Mouse (Mus musculus) layer of hippocampus, adult 18-20 months (tissue): Measurements from ENCODE around the gene Hist1h4k. TPM values are rescaled to one million over a fixed set of nuclear protein-coding genes. Genes with fewer than 3 reads are reported as not detected.
A peak's percentile ranks its signal among the peaks of the same experiment; 100 is the strongest.
"Not testable (repeated sequence)": the region's sequence is repeated elsewhere in the genome, so short reads cannot be mapped to it uniquely, and the experiment has no call there.

Source experiments
- DNase-seq, 2 experiments: peaks; one replicate each; pipeline ENCODE4 v3.0.0; 2022; ENCODE audit warnings: low spot score in 2 of 2
- long read RNA-seq: library from polyadenylated mRNA; stranded (forward); transcript quantifications from one replicate; pipeline ENCODE4 v2.0.0, GENCODE M21; 2021
- total RNA-seq, 2 experiments: library from RNA; stranded (reverse); gene quantifications; 2 replicates each; pipeline ENCODE4 v1.2.3; 2021

The Hist1h4k gene
- total RNA-seq, result 100 to 1,000 TPM; 282 to 318 TPM
- long read RNA-seq, partial matches to known transcripts, result 0 of 1 reads
- long read RNA-seq, other reads (novel, unspliced or antisense), result 0 of 1 reads

DNA sequence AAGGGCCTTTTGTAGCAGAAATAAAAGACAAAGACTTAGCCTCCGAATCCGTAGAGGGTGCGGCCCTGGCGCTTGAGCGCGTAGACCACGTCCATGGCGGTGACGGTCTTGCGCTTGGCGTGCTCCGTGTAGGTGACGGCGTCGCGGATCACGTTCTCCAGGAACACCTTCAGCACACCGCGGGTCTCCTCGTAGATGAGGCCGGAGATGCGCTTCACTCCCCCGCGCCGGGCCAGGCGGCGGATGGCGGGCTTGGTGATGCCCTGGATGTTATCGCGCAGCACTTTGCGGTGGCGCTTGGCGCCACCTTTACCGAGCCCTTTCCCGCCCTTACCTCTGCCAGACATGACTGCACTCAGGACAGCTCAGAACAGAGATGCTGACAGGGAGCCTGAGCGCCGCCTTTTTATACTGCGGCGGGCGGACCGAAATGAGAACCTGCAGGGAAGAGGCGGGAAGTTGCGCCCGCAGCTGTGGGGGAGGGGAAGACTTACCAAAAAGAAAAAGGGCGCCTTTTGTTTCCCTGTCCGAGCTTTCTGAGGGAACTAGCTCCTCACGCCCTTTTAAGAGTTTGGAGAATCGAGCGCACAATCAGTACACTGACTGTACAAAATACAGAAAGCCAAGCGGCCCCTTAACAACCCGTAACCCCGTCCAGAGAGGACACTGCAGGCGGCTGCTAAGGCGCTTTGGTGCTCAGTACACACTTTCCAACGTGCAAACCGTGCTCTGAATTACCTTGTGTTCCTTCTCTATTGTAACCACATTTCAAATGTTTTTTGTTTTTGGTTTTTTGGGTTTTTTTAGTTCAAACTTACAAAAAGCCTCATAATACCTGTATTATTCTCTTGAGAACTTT is at the start of gene Hist1h4k:
Gene Hist1h4k, minus strand, starts transcription at position 347 of the 859 bp plus-strand sequence.
- peak; percentile 89 to 93 for DNase-seq

GRCm38 (mm10) chr13:21797163-21797562 is 46.9 kb upstream of the Hist1h4k start:
- not testable (repeated sequence) for DNase-seq

- DNase-seq, result no peak
These were observed 45.3 kb upstream of the Hist1h4k start for GRCm38 (mm10) chr13:21795584-21795983.

DNA sequence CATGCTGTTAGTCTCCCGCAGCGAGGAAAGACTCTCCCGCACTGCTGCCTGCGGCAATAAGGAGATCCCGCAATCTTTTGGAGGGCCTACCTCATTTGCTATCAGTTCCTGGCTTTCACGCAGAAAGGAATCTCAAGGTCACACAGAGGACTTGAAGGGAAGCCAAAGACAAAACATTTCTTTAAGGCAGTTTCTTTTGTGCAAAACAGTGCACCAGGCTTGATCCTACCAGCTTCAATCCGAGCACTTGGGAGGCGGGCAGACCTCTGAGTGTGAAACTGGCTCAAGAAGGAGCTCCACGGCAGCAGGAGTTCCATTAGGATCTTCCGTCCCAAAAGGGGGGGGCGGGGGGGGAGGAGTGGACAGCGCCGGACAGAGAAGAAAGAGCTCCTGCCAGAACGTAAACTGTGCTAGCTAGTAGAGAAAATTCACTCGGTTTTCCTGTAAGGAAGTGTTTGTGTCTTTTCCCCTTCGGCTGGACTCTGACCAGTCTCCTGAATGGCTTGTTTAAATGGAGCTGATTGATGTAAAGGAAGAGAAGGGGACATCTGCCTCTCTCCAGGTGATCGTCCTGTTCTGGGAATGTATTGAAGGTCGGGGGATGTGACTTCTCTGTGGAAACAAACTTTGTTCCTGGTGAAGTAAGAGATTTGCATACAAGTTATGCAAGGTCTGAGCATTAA is 40.4 kb upstream of the Hist1h4k start:
- DNase-seq, result no peak

DNA sequence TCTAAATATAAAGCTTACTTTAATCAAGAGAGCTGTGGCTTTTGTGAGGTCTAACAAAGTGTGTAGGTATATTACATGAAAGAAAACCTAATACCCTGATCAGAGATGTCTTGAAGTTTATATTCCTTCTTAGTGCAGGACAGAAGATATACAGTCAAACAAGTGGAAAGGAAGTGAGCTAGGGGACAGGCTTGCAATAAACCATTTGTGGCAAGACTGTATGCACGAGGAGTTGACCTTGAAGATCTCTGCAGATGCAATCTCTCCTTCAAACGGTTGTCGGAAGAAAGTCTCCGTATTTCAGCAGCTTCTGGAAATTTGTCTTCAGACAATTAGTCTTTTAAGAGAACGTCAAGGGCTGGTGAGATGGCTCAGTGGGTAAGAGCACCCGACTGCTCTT is 39.6 kb upstream of the Hist1h4k start:
- no peak for DNase-seq

- DNase-seq, result no peak
These were observed 37.7 kb upstream of the Hist1h4k start for GRCm38 (mm10) chr13:21787760-21788593.

DNA sequence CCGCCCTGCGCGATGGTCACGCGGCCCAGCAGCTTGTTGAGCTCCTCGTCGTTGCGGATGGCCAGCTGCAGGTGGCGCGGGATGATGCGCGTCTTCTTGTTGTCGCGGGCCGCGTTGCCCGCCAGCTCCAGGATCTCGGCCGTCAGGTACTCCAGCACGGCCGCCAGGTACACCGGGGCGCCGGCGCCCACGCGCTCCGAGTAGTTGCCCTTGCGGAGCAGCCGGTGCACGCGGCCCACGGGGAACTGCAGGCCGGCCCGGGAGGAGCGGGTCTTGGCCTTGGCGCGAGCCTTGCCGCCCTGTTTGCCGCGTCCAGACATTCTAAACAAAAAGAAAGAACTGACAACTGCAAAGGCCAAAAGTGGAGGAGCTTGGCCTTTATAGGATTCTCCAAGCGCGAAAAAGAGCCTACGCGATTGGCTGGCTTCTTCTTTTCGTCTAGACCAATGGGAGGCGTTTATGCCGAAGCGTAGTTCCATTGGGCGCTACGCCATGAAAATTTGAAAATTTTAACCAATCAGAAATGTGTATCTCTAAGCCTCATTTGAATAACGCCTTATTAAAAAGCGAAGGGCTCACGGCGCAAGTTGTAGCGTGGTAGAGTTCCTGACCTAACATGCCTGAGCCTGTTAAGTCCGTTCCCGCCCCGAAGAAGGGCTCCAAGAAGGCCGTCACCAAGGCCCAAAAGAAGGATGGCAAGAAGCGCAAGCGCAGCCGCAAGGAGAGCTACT is 36.8 kb upstream of the Hist1h4k start, which contains the start of the genes Hist1h2an and Hist1h2bp:
Gene Hist1h2an, minus strand, starts transcription at position 320 of the 731 bp plus-strand sequence.
Gene Hist1h2bp, plus strand, starts transcription at position 563 of the 731 bp plus-strand sequence.
- peak; percentile 87 to 95 for DNase-seq

DNA sequence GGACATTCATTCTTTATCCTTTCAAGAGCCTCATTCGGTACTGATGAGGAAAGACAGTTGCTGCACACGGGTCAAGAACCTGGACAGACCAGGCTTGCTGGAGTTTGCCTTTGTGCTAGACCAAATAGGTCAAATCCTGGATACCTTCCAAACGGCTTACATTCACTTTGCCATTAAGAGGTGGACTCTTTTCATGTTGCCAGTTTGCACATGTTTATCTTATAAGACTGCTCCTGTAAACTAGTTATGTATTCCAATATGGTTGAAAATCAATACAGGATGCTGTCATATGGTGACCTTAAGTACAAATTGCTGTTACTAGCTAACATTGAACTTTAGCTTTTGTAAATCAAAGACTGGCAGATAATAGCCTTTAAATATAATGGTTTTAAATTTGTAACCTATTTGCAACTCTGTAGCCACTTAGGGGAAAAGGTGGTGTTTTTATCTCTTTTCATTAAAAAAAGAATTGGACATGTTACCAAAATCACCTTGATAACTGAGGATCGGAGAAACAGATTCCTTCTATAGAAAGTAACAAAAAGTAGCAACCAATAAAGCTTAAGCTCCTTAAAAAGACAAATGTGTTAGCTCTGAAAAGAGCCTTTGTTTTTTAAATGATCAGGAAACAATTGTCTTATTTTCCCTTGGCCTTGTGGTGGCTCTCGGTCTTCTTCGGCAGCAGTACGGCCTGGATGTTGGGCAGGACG is 36.0 kb upstream of the Hist1h4k start:
- DNase-seq, result no peak

GRCm38 (mm10) chr13:21784311-21784710 is 34.0 kb upstream of the Hist1h4k start:
- DNase-seq, result no peak

- DNase-seq, result peak in 1 of 2 experiments; percentile 39
These were observed 33.4 kb upstream of the Hist1h4k start for GRCm38 (mm10) chr13:21783734-21784161.

DNA sequence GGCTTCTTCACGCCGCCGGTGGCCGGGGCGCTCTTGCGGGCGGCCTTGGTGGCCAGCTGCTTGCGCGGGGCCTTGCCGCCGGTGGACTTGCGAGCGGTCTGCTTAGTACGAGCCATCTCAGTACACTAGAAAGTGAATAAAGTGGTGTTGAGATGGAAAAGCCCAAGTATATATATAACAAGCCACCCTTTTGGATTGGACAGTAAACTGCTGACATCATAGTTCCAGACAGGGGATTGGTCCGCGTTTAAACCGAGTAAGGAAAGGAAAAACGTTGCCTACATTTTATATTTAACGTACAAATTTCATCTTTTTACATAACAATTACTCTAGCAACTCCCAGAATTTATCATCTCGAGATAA is 32.9 kb upstream of the Hist1h4k start, which contains the start of gene Hist1h3i:
Gene Hist1h3i, minus strand, starts transcription at position 116 of the 363 bp plus-strand sequence.
- DNase-seq, result peak; percentile 54 to 86

- DNase-seq, result not testable (repeated sequence)
These were observed 32.3 kb upstream of the Hist1h4k start for GRCm38 (mm10) chr13:21782361-21783254.

GRCm38 (mm10) chr13:21781639-21782038 is 31.3 kb upstream of the Hist1h4k start:
- DNase-seq, result no peak

DNA sequence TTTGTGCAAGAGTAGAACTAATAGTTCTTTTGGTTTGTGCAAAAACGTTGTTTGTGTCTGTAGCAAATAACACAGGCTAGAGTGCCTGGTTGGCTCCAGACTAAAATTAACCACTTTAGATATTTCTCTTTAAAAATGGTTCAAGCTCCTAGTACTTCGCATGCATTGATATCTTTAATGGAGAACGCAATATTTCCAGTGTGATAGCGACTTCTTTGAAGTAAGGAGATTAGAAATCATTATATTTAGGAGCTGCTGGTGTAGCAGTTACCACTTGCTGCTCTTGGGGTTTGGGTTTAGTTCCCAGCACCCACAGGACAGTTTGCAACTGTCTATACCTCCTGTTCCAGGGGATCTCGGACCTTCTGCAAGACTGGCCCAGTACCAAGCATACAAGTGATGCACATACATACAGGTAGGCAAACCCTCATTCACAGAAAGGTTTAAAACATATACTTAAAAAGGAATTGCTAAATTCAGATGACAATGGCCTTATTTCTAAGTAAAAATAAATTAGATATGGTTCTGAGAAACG is 30.8 kb upstream of the Hist1h4k start:
- DNase-seq, result no peak

- DNase-seq, result peak; percentile 13 to 69
These were observed 29.7 kb upstream of the Hist1h4k start, which contains the start of gene Hist1h1b for GRCm38 (mm10) chr13:21779767-21780731. TSS of gene Hist1h1b (minus strand) at chr13:21780625.

DNA sequence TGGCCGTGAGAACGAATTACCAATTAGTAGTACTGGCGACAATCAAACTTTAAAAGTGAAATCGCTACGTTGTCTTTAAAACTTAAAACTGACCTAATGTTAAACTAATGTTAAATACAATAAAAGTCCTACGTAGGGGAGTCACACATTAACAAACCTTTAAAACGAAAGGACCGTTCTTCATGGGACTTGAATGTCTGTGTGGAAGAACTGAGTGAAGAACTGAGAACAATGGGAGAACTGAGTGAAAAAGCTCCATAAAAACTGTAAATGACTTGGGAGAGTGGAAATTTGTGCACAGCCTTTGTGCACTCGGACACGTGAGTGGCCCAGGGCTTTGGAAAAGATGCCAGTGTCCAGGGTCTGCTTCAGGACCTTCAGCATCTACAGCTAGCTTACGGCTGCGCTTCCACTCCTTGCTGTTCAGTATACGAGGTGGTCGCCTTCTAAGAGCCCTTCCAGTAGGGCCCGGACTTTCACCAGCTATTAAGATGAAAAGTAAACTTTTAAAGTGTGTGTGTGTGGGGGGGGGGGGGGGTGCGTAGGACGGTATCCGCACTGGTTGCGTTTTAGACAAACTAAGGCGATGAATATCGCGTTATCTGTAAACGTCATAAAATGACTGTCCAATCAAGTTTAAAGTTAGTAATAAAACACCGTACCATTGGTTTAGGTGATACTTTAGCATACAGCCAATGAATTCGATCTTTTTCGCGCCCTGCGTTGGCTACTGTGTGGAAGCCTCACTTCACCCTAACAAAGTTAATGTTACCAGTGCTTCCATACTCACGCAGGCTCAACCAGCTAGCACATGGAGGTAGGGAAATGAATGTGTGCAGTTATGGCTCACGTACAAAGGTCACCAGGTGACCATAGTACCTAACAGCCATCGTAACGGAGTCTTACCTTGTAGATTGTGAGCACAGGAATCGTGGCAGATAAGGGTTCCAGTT is 28.8 kb upstream of the Hist1h4k start:
- DNase-seq, result peak; percentile 33 to 86
